Mouse (Mus musculus): ENCODE measurements around the gene Gpd2.

The Gpd2 gene

DNA sequence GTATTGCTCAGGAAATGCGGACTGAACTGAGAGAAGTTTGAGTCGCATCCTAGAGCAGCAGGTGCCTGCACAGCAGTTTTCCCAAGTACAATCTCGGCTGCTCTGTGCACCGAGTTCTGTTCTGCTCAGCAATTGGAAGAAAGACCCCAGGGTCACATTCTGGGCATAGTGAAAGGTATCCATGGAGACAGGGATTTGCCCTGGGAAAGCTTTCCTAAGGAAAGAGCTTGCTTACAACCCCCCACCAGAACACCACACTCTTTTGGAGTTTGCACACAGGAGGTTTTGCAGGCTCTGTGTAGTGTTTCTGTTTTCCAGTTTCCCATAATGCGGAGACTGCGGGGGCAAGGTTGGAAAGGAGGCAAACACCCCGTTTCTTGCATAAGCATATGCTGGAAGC, 150.4 kb downstream of the Gpd2 start:
- WGBS, result 29% methylated on average over 7 of the region's 7 CpGs

DNA sequence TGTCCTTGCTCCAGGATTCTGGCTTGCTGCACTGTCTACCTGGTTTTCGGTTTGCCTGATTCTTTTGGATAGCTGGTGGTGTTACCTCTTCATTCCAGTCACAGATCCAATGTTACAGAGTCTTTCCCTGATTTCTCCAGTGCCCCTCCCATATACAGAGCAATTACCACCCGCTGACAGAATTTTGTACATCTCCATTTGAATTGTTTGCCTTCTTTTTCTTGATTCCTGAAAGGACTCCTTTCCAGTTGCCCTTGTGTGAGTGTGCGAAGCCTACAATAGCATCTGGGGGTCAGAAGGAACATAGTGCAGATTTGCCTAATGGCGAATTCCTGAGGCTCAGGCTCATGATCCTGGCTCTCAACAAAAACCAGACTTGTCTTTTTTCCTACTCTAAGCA, 157.6 kb downstream of the Gpd2 start:
- WGBS, result 92% methylated on average over 4 of the region's 4 CpGs

DNA sequence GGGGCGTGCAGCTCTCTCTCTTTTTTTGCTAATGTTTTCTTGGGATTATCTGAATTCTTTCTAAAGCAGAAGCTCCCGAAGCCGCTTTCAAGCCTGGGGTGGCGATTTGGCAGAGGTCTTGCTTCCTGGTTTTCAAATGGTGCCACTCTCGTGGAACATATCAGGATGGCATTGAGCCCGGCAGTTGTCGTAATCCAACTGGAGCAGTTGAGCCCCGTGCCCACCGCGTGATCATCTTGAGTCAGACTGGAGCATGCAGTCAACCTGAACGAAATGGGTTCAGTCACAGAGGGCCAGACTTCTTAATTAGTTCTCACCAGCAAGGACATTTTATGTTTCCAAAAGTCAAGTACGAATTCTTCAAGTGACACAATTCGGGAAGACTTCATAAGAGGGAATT, 158.6 kb downstream of the Gpd2 start:
- WGBS, result 74% methylated on average over 13 of the region's 13 CpGs

DNA sequence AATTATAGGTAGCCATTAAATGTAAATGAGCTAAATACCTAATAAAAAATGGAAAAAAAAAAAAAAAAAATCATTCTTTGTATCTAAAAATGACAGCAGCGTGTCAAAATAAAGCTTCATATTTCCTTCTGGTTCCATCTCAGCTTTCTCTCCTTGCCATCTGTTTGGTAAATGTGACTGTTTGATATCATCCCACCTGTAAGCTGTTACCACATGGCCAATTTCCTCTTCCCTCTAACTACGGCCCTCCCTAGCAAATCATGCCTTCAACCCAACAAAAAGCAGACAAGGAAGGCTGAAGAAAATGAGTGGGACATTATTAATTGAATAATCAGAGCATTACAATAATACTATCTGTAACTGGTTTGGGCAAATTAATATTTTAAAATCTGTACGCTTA, 160.3 kb downstream of the Gpd2 start:
- 80% methylated on average over 3 of the region's 3 CpGs for WGBS

DNA sequence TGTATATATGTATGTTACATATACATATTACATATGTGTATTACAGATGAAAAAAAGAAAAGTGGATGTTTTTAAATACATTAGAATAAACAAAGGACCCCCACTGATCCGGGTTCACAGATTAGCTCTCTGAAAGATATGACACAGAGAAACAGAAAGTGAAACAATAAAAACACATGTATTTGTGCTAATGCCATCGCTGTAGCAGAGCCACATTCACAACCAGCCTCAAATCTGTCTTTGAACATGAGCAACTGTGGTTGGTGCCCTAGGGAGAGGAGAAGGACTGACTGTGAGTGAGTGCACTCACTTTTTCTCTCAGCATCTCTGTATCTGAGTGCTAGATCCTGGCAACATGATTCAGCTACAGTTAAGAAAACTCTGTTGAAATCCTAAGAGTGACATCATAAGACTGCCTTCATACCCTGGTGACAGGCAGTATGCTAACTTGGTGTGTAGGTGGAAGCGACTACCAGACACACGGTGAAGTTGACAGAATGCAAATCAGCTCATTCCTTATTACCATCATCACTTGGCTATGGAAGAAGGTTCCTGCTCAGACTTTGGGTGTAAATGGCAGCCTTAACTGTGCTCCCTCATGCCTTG, 170.1 kb downstream of the Gpd2 start:
- 58% methylated on average over 4 of the region's 4 CpGs for WGBS

DNA sequence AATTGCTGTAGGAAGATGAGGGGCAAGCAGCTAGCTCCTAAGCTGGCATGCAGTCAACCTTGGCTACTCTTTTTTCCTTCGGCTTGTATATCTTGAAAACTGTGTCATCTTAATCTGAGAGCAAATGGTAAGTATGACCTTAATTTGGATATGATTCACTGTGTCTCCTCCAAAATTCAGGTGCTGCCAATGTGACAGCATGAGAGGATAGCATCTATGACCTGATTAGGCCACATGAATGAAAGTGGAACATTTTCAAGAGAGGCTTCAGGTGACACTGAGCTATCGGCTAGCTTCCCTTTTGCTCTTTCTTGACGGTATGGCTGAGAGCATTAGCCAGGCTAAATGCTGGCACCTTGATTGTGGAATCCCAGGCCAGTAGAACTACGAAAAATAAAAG, 171.0 kb downstream of the Gpd2 start:
- WGBS, result 87% methylated on average over 4 of the region's 4 CpGs

DNA sequence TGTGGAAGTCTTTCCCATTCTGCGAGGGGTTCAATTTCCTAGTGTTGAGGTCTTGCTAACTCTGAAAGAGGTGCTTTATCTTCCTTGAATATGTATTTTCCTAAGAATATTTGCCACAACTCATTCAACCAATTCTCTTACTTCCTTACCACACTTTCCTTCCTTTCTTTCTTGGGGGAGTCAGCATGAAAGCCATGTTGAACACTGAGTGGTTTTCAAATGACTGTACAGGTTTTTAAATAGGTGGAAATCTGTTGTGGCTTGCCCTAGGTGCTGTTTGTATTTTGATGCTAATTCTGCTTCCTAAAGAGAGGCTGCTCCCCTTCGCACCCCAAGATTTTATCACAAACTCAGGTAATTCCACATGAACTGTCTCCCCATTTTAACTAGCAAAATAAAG, 174.1 kb downstream of the Gpd2 start:
- WGBS, result 95% methylated on average over 2 of the region's 2 CpGs

DNA sequence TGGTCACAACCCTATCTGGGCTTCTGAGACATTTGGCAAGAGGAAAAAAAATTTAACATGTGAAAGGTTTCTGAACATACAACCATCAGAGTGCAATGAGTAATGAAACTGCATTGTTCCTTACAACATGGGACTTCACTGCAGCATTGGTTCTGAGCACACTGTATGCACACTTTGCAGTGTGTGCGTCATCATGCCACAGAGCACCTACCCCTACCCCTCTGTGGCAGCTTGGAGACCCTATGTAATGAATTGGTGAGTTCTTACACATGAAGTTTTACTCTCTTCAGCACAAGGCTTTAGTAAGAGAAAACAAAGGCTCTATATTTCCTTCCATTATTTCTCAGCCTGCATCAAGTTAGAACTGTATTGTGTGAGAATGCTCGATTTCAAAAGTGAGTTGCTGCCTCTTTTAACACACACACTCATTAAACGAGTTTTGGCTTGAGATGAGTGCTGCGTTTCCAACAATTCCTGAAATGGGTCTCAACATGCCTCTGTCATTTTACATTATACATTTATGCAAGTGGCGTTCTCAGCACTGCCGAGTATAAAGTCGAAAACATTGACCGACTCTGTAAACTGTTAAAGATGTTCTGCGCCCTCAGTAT, 177.2 kb downstream of the Gpd2 start:
- 49% methylated on average over 9 of the region's 9 CpGs for WGBS

DNA sequence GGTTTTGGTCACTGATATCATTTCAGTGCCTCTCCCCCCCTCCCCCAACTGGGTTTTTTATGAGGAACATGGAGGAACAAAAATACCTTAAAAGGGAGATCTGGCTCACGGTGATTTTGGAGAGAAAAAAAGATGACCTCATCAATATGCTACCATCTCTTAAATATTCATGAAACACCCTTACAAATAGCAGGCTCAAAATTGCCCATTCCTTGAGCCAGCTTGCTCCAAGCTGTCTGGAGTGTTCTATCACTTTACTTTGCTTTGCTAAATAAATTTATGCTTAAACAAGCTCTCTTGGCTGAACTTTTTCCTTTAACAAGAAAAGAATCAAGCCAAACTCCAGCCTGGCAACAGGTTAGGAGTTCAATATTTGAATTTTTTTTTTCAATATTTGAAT, 179.3 kb downstream of the Gpd2 start:
- 22% methylated on average over 1 of the region's 1 CpGs for WGBS

Measured in cerebral cortex, adult 2 months (tissue).